Mouse (Mus musculus) spleen, postnatal 14 days (tissue): ENCODE results near the gene Mars.
A peak's percentile ranks its signal among the peaks of the same experiment; 100 is the strongest.
"Not testable (repeated sequence)": the region's sequence is repeated elsewhere in the genome, so short reads cannot be mapped to it uniquely, and the experiment has no call there.

ENCODE experiments used
- DNase-seq, 2 experiments: peaks; one replicate each; pipeline ENCODE4 v3.0.0; 2021 to 2022; ENCODE audit warnings: low spot score in 2 of 2

Gene Mars

GRCm38 (mm10) chr10:127310523-127311475, 787 bp downstream of the Mars start:
- DNase-seq = no peak

DNA sequence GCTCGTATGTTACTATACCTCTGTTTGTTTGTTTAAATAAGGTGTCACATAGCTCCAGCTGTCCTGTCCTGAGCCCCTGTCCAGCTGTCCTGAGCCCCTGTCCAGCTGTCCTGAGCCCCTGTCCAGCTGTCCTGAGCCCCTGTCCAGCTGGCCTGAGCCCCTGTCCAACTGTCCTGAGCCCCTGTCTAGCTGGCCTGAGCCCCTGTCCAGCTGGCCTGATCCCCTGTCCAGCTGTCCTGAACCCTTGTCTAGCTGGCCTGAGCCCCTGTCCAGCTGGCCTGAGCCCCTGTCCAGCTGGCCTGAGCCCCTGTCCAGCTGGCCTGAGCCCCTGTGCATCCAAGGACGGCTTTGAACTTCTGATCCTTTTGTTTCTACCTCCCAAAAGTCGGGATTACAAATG, 2.4 kb downstream of the Mars start:
- DNase-seq = not testable (repeated sequence)

GRCm38 (mm10) chr10:127303136-127303535, 8.4 kb downstream of the Mars start:
- DNase-seq = no peak

DNA sequence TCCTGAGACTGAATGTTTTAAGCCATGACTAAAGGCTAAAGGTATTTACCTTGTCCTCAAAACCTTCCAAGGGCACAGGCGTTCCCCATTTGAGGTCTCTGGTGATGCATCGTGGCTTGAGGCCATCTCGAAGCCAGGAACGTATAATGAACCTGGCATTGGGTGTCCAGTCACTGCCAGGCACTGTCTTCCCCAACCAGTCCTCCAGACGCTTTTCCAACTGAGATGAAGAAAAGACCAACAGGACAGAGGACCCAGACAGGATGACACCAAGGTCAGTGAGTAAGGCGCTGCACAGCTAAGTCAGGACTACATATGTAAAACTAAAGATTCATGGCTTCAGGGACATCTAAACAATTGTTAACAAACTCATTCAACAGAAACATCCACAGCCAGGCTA, 11.2 kb downstream of the Mars start:
- no peak for DNase-seq

DNA sequence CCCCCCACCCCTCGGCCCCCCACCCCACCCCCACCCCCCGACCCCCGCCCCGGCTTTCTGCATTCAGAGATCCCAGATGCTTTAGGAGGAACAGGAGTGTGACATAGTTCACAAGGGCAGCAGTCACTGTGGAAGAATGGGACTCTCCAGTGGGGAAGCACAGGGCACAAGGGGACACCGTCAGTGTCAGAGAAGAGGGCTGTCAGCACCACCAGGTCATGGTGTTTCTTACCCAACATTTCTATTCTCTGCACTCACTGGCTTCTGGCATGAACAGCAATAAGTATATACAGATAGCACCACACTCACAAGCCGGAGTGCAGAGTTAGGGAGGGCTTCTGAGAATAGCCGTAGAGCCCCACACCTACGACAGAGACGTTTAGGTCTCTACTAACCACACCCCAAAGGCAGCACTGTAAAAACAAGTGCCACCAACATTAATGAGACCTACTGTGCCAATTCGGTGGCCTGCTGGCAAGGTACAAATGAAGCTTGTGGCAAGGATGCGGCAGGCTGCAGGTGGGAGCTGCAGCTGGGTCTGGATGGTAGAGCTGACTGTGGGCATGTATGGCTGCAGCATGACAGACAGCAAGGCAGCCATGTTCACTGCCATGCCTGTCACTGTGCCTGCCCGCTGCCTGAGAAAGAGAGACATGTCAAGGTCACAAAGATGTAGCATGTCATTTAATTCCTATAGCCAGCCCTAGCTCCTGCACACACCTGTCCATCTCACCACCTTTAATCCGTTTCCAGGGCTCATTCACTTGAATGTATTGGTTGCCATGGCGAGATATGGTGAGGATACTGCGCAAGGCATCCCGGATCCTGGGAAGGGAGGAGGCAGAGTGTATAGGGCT, 14.3 kb downstream of the Mars start:
- no peak for DNase-seq

DNA sequence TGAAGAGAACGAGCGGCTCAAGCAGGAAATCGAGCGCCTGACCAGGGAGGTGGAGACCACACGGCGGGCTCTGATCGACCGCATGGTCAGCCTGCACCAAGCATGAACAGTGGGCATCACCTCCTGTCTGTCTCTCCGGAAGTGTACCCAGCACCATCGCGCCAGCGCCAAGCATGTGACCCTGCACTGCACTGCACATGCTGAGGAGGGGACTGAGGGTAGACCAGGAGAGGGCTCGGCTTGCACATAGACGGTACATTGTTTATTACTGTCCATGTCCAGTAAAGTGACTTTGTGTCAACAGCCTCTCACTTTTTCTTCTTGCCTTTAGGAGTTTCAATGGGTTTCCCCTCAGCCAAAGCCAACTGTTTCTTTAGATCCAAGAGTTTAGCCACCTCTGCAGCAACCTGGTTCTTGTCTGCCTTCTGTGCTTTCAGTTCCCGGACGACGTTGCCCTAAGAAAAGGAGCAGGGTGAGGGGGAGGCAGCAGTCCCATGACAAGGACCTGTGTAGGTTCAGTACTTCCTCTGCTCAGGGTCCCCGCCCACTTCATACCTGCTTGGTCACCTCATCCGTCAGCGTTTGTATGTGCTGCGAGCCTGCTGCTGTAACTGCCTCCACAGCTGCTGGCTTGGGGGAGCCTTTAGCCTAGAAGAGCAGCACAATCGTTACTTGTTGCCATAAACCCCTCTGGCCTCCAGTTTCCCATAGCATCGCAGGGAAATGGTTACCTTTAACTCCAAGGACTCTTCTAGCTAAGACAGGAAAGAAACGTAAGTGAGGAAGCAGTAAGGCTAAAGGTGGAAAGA, 15.4 kb downstream of the Mars start:
- DNase-seq = no peak

- DNase-seq = no peak
Observed at GRCm38 (mm10) chr10:127294895-127295510, 16.6 kb downstream of the Mars start.

- DNase-seq = no peak
Observed at GRCm38 (mm10) chr10:127293590-127294113, 17.9 kb downstream of the Mars start.

DNA sequence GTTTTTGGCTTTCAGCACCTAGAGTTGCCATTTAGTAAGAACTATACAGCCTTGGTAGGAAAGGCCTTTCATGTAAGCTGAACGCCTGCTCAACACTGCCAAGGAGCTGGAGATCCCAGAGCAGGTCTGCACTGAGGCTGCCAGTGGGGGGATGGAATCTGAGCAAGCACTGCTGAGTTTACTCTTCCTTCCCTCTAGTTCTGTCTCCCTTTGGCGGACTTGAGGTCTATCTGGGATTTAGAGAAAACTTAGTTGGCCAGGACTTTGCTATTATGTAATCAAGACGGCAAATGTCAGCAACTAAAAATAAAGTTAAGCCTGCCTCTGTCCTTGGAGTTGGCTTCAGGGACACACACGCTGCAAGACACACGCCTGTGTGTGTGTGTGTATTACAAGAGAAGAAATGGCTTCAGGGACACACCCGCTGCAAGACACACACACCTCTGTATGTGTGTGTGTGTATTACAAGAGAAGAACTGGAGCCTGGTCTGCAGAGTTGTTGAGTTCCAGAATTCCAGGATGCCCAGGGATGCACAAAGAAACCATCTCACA, 18.5 kb downstream of the Mars start:
- DNase-seq = no peak

GRCm38 (mm10) chr10:127291881-127292638, 19.5 kb downstream of the Mars start:
- DNase-seq = no peak

DNA sequence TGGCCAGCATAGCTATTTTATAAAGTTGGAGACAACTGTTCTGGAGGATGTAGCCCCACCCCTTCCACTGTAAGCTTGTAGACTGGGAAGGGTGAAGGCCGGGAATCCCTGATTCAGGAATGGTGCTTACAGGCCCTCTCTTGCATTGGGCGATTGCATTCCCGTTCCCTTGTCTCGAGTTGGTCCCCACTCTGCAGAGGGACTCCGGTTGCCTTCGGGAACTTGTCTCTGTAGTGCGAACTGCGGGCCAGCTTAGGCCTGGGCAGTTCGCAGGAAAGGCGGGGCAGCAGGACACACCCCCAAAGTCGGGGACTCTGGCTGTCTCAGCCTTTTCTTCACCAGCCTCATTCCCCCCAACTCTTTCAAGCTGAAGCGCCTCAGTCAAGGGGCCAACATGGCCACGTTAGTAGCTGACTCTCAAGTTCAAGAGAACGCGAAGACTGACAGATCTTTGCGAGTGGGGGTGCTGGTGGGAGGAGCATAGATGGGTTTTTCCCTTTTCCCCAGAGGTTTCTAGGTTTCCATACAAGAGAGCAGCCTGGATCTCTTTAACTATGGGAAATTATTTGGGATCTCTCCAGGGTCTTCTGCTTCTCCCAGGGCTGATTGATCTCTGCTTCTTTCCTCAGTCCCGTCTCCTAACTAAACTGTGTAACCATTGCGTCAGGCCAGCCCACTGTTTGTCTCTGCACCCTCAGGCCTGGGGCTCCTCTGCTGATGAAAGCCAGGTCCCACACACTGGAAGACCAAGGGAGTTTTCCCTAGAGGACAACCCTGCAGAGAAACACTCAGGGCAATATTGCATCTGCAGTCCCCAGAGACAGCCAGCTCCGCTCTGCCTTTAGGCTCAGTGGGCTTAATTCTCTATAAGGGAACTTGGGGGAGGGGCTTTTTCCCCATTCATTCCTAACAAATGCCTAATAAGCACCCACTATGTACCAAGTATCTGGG, 20.4 kb downstream of the Mars start:
- DNase-seq = peak; percentile 43 to 46

GRCm38 (mm10) chr10:127290307-127290929, 21.2 kb downstream of the Mars start:
- peak; percentile 98 for DNase-seq

DNA sequence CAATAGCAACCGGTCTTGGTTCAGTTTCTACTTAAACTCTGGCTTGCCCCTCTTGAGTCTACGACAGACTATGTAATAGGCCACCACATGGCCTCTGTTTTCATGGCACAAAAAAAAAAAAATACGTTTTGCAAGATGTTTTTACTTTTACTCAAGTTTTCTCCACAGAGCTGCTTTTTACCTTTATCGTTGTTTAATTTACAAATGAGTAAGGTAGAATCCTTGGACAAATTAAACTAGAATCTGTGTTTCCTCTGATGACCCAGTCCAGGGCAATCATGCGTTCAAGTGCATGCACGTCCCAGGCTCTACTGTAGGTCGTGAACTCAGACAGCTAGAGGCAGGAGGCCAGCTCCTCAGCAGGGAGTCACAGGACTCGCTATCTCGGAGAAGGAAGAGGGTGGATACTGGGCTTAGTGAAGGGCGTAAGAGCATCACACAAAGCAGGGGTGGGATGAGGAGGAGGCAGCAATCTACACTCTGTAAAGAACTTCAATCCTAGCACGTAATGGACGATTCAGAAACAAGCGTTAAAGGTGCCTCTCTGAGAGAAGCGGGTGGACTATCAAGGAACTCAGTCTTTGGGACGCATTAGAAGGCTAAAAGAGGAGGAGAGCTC, 21.9 kb downstream of the Mars start:
- DNase-seq = peak; percentile 34 to 41

DNA sequence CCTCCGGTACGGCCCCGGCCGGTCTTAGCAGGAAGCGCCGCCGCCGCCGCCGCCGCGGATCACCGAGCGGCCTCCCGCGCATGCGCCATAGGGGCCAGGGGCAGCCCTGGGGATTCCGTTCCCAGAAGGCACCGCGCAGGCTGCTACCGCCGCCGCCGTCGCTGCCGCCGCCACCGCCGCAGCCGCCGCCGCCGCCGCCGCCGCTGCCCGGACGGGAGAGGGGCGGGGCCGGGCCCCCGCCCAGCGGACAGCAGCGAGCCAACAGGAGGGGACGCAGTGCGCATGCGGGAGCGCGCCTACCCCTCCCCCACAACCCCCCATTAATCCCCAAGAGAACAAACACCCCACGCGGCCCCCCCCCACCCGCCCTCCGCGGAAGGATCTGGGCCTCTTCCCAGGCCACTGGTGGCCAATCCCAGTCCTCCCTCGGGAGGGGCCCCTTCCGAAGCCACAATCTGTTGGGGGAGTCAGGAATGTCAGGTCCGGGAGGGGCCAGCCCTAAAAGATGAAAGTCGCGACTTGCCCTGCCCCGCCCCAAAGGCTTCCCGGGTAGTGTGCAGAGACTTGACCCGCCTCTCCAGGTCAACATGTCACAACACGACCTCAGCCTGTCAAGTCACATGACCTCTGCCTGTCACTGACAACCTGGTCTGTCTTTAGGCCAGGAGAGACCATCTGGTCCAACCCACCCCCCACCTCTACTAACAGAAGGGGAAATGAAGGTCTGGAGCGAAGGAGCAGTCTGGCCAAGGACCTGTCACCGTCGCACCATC, 22.6 kb downstream of the Mars start, which contains the start of gene Mbd6:
Mbd6 (minus strand) TSS at position 219 of the 773 bp plus-strand sequence.
- DNase-seq = peak; percentile 86 to 92

GRCm38 (mm10) chr10:127288328-127288799, 23.2 kb downstream of the Mars start:
- DNase-seq = peak in 1 of 2 experiments; percentile 37

DNA sequence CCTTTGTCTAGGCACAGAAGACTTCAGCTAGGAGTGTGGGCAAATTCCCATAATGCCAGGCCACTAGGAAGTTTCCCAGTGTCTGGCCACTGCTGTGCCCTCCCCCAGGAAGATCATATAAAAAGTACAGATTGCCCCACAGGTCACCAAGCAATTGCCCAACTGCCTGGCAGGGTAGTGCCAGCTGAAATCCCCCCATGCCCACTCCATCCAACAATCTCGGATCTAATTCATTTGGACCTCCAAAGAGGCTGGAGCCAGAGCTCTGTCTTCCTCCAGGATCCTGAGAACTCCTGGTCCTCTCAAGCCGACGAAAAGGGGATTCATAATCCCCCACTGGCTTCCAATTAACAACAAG, 23.7 kb downstream of the Mars start:
- DNase-seq = no peak
